Mouse (Mus musculus) CH12.LX (cell line): ENCODE results near the gene Rfxap. TPM values are rescaled to one million over a fixed set of nuclear protein-coding genes. Genes with fewer than 3 reads are reported as not detected.

Experiments used
- DNase-seq: peaks from one replicate; pipeline ENCODE4 v3.0.0-alpha.2; 2013; ENCODE audit errors: extremely low read depth
- H3K27ac ChIP-seq: 2 replicates; pipeline ENCODE4 v1.5.1; 2012; ENCODE audit warnings: low read depth, mild to moderate bottlenecking, control low read depth, moderate library complexity; ENCODE audit not compliant: insufficient read depth
- H3K27me3 ChIP-seq: replicated peaks from 2 replicates; pipeline ENCODE3; 2012; ENCODE audit warnings: inconsistent platforms
- H3K36me3 ChIP-seq, 2 experiments: replicated peaks in 1 of 2; 2 replicates each; pipeline versions ENCODE3 to v1.6.1; 2012; ENCODE audit warnings: inconsistent platforms in 1 of 2, low read length in 1 of 2, mild to moderate bottlenecking in 1 of 2, mixed read lengths in 1 of 2, moderate library complexity in 1 of 2; ENCODE audit not compliant: control insufficient read depth in 1 of 2, insufficient read depth in 1 of 2
- H3K4me1 ChIP-seq, 2 experiments: 2 replicates each; pipeline ENCODE4 v1.6.1; 2012; ENCODE audit warnings: inconsistent platforms in 1 of 2, moderate library complexity in 1 of 2; ENCODE audit not compliant: insufficient read depth in 2 of 2, control insufficient read depth in 1 of 2
- H3K4me2 ChIP-seq: 2 replicates; pipeline ENCODE4 v1.6.1; 2012; ENCODE audit warnings: low read depth, mild to moderate bottlenecking, control low read depth; ENCODE audit not compliant: poor library complexity, insufficient read depth, severe bottlenecking
- H3K4me3 ChIP-seq, 3 experiments: fragments of 150-350 bp in 1 of 3; sonication (generic) in 1 of 3; replicated peaks in 1 of 3; 2 replicates each; pipeline versions ENCODE3 to v1.5.1; 2011 to 2012; ENCODE audit warnings: low read depth in 2 of 3, low read length in 2 of 3, mild to moderate bottlenecking in 2 of 3, moderate library complexity in 2 of 3, control low read depth in 1 of 3, improper control_type of control experiment in 1 of 3, inconsistent platforms in 1 of 3, mixed read lengths in 1 of 3; ENCODE audit not compliant: poor library complexity in 1 of 3
- H3K79me2 ChIP-seq: replicated peaks from 2 replicates; pipeline ENCODE4 v1.6.1; 2012; ENCODE audit warnings: mild to moderate bottlenecking, moderate library complexity; ENCODE audit not compliant: control insufficient read depth, poor library complexity, insufficient read depth, severe bottlenecking; ENCODE audit errors: extremely low read depth
- H3K9ac ChIP-seq: 2 replicates; pipeline ENCODE4 v1.6.1; 2012; ENCODE audit warnings: low read depth, mild to moderate bottlenecking, control low read depth, moderate library complexity; ENCODE audit not compliant: insufficient read depth
- H3K9me3 ChIP-seq: replicated peaks from 2 replicates; pipeline ENCODE3; 2012; ENCODE audit warnings: low read length, inconsistent platforms, mixed read lengths
- BHLHE40 ChIP-seq: IDR thresholded peaks from 2 replicates; pipeline ENCODE4 v1.6.1; 2011; ENCODE audit warnings: mild to moderate bottlenecking, low read depth, low read length, improper control_type of control experiment
- E2F4 ChIP-seq: IDR thresholded peaks from 2 replicates; pipeline ENCODE4 v1.6.1; 2011; ENCODE audit warnings: low read depth, low read length, improper control_type of control experiment; ENCODE audit not compliant: insufficient replicate concordance
- ELF1 ChIP-seq: IDR thresholded peaks from 2 replicates; pipeline ENCODE4 v1.6.1; 2014; ENCODE audit warnings: low read depth, mild to moderate bottlenecking, inconsistent platforms, low read length, improper control_type of control experiment
- EP300 ChIP-seq: IDR thresholded peaks from 2 replicates; pipeline ENCODE4 v1.6.1; 2011; ENCODE audit warnings: low read length, improper control_type of control experiment
- ETS1 ChIP-seq: conservative IDR thresholded peaks from 2 replicates; pipeline ENCODE4 v1.6.1; 2012; ENCODE audit warnings: low read depth, mild to moderate bottlenecking, inconsistent platforms, low read length, improper control_type of control experiment, moderate library complexity
- GABPA ChIP-seq: IDR thresholded peaks from 2 replicates; pipeline ENCODE4 v1.6.1; 2012; ENCODE audit warnings: low read depth, low read length, improper control_type of control experiment, inconsistent platforms; ENCODE audit not compliant: insufficient replicate concordance
- IRF4 ChIP-seq: IDR thresholded peaks from 2 replicates; pipeline ENCODE4 v1.6.1; 2014; ENCODE audit warnings: low read depth, mild to moderate bottlenecking, inconsistent platforms, low read length, improper control_type of control experiment
- JUND ChIP-seq: conservative IDR thresholded peaks from 2 replicates; pipeline ENCODE4 v1.6.1; 2011; ENCODE audit warnings: low read depth, low read length, improper control_type of control experiment
- KAT2A ChIP-seq: IDR thresholded peaks from 2 replicates; pipeline ENCODE4 v1.6.1; 2012; ENCODE audit warnings: low read length, improper control_type of control experiment, inconsistent platforms; ENCODE audit not compliant: insufficient replicate concordance
- MAFK ChIP-seq: IDR thresholded peaks from 2 replicates; pipeline ENCODE4 v1.6.1; 2011; ENCODE audit warnings: low read length, improper control_type of control experiment; ENCODE audit not compliant: insufficient replicate concordance
- MEF2A ChIP-seq: IDR thresholded peaks from 2 replicates; pipeline ENCODE4 v1.6.1; 2014; ENCODE audit warnings: low read depth, mild to moderate bottlenecking, inconsistent platforms, low read length, improper control_type of control experiment, borderline replicate concordance
- MXI1 ChIP-seq: IDR thresholded peaks from 2 replicates; pipeline ENCODE4 v1.6.1; 2011; ENCODE audit warnings: mild to moderate bottlenecking, low read depth, low read length, improper control_type of control experiment
- MYC ChIP-seq: IDR thresholded peaks from 2 replicates; pipeline ENCODE4 v1.6.1; 2011; ENCODE audit warnings: low read depth, mild to moderate bottlenecking, improper control_type of control experiment, low read length
- NELFE ChIP-seq: IDR thresholded peaks from 2 replicates; pipeline ENCODE4 v1.6.1; 2011; ENCODE audit warnings: low read depth, low read length, improper control_type of control experiment
- PAX5 ChIP-seq: IDR thresholded peaks from 2 replicates; pipeline ENCODE4 v1.6.1; 2012; ENCODE audit warnings: low read length, inconsistent platforms, mixed read lengths
- POLR2A ChIP-seq: IDR thresholded peaks from 2 replicates; pipeline ENCODE4 v1.6.1; 2011; ENCODE audit warnings: low read depth, mild to moderate bottlenecking, improper control_type of control experiment, low read length
- POLR2AphosphoS2 ChIP-seq: IDR thresholded peaks from 2 replicates; pipeline ENCODE4 v1.6.1; 2011; ENCODE audit warnings: low read depth, low read length, improper control_type of control experiment
- RAD21 ChIP-seq: IDR thresholded peaks from 2 replicates; pipeline ENCODE4 v1.6.1; 2011; ENCODE audit warnings: low read depth, mild to moderate bottlenecking, low read length, improper control_type of control experiment, moderate library complexity
- RCOR1 ChIP-seq: conservative IDR thresholded peaks from 2 replicates; pipeline ENCODE4 v1.6.1; 2012; ENCODE audit warnings: low read depth, mild to moderate bottlenecking, inconsistent platforms, low read length, improper control_type of control experiment
- SIN3A ChIP-seq: IDR thresholded peaks from 2 replicates; pipeline ENCODE4 v1.6.1; 2012; ENCODE audit warnings: low read length, improper control_type of control experiment, inconsistent platforms
- TBP ChIP-seq: conservative IDR thresholded peaks from 2 replicates; pipeline ENCODE4 v1.6.1; 2011; ENCODE audit warnings: low read depth, low read length, improper control_type of control experiment
- TCF12 ChIP-seq: IDR thresholded peaks from 2 replicates; pipeline ENCODE4 v1.6.1; 2014; ENCODE audit warnings: low read depth, mild to moderate bottlenecking, inconsistent platforms, low read length, improper control_type of control experiment
- UBTF ChIP-seq: IDR thresholded peaks from 2 replicates; pipeline ENCODE4 v1.6.1; 2012; ENCODE audit warnings: low read depth, mild to moderate bottlenecking, inconsistent platforms, low read length, improper control_type of control experiment, moderate library complexity
- USF2 ChIP-seq: conservative IDR thresholded peaks from 2 replicates; pipeline ENCODE4 v1.6.1; 2011; ENCODE audit warnings: low read depth, low read length, improper control_type of control experiment
- ZKSCAN1 ChIP-seq: IDR thresholded peaks from 2 replicates; pipeline ENCODE4 v1.6.1; 2012; ENCODE audit warnings: low read depth, inconsistent platforms, low read length, improper control_type of control experiment, borderline replicate concordance
- ZMIZ1 ChIP-seq: IDR thresholded peaks from 2 replicates; pipeline ENCODE4 v1.6.1; 2012; ENCODE audit warnings: low read depth, mild to moderate bottlenecking, inconsistent platforms, low read length, improper control_type of control experiment
- dilution Hi-C: fragments of 300-500 bp; cut with MboI; formaldehyde crosslinking; loops from 2 replicates; pipeline ENCODE4 v1.14.3; 2020; ENCODE audit warnings: low sequenced_read_pairs; ENCODE audit not compliant: extremely low pct_unique_long_range_greater_than_20kb, extremely low pct_ligation_motif_present
- in situ Hi-C: fragments of 300-500 bp; cut with MboI; formaldehyde crosslinking; loops from 3 replicates; pipeline ENCODE4 v1.14.3; 2019; ENCODE audit warnings: low sequenced_read_pairs, low pct_ligation_motif_present, low pct_unique_long_range_greater_than_20kb, mixed read lengths
- polyA plus RNA-seq: library from polyadenylated mRNA; unstranded; fragments of >175 nt; gene quantifications from 2 replicates; pipeline ENCODE4 v1.2.1, GENCODE M21; 2012; ENCODE audit warnings: low read depth; ENCODE audit not compliant: insufficient read length
- total RNA-seq, 2 experiments: library from RNA; depleted of rRNA; stranded (reverse); fragments of 300-350 nt in 1 of 2; fragments of >200 nt in 1 of 2; gene quantifications; 2 replicates each; pipeline ENCODE4 v1.2.3; 2012 to 2014

The Rfxap gene
- total and polyA plus RNA-seq, 3 experiments = 25.8 to 38.8 (median 27.9) TPM

DNA sequence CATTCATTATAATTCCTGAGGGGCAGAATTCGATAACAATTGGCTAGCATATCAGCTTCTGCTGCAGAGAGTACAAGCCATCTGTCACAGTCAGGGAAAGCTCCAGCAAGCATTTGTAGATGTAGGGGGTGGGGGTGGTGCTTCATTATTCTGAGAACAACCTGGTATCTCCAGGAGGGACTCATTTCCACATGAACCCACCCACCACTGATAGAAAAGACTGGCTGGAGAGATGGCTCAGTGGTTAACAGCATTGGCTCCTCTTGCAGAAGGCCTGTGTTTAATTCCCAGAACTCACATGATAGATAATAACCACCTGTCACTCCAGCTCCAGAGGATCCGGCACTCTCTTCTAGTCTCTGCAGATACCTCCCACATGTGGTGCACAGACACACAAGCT, 27.8 kb upstream of the Rfxap start:
- Histone ChIP-seq H3K36me3 (no peaks in the 10 kb centered on the region), H3K9ac (no peak overlapping the region)
- TF ChIP-seq POLR2A = no peak
- TF ChIP-seq MXI1 = no peak
- TF ChIP-seq UBTF = no peak
- no peak for TF ChIP-seq MAFK
- TF ChIP-seq POLR2AphosphoS2 = no peak
- no peak for TF ChIP-seq TCF12
- no peak for TF ChIP-seq ELF1
- no peak for TF ChIP-seq IRF4
- TF ChIP-seq RCOR1 = no peak
- no peak for TF ChIP-seq ZKSCAN1
- TF ChIP-seq MYC = no peak
- TF ChIP-seq ZMIZ1 = no peak
- no peak for TF ChIP-seq SIN3A
- no peak for TF ChIP-seq TBP
- TF ChIP-seq EP300 = no peak
- TF ChIP-seq E2F4 = no peak
- TF ChIP-seq, all 38 proteins: peak for 0
- dilution Hi-C loops = no loop called here
- DNase-seq = no peak
- peaks cover 0 to 6% of the 10 kb centered on the region in 2 experiments; a peak in 2 of 4 replicates for H3K4me1 ChIP-seq
- H3K79me2 ChIP-seq = no peaks in the 10 kb centered on the region
- no peaks in the 10 kb centered on the region for H3K27me3 ChIP-seq
- in situ Hi-C loops = no loop called here
- H3K27ac ChIP-seq = no peak overlapping the region
- H3K9me3 ChIP-seq = no peaks in the 10 kb centered on the region
- no peak overlapping the region for H3K4me2 ChIP-seq
- H3K4me3 ChIP-seq = no peak overlapping the region

DNA sequence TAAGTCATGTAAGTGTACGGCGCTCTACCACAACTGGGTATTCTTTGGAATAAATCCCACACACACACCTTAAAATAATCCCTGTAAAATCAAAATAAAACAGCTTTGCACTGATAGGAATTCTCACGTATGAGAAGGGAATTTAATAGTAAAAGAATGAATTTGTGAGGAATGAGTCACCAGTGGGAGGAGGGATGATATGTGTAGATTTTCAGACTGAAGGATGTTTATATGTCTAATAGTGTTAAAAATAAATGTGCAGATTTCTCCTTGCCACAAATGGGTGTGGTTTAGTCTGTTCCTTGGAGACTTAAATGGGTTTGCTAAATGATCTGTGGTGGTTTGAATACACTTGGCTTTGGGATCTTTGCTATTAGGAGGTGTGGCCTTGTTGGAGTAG, 24.9 kb upstream of the Rfxap start:
- H3K36me3 ChIP-seq = no peaks in the 10 kb centered on the region
- in situ Hi-C loops = no loop called here
- dilution Hi-C loops = no loop called here

More for the DNA sequence above, 24.9 kb upstream of the Rfxap start:
- no peak for TF ChIP-seq ZMIZ1
- no peak for TF ChIP-seq ELF1
- TF ChIP-seq NELFE = no peak
- TF ChIP-seq ETS1 = no peak
- no peak for TF ChIP-seq KAT2A
- TF ChIP-seq MAFK = no peak
- no peak for TF ChIP-seq GABPA
- no peak for TF ChIP-seq MEF2A
- no peak for TF ChIP-seq POLR2A
- no peak for TF ChIP-seq RAD21
- TF ChIP-seq MXI1 = no peak
- no peak for TF ChIP-seq USF2
- no peak for TF ChIP-seq TCF12
- no peak for TF ChIP-seq BHLHE40
- no peak for TF ChIP-seq JUND
- no peak for TF ChIP-seq TBP
- no peak for TF ChIP-seq PAX5
- TF ChIP-seq SIN3A = no peak
- TF ChIP-seq IRF4 = no peak
- H3K9ac ChIP-seq = no peak overlapping the region
- no peak overlapping the region for H3K4me2 ChIP-seq
- no peak for DNase-seq
- H3K4me3 ChIP-seq = no peak overlapping the region
- no peaks in the 10 kb centered on the region for H3K9me3 ChIP-seq
- no peaks in the 10 kb centered on the region for H3K4me1 ChIP-seq
- no peak overlapping the region for H3K27ac ChIP-seq
- H3K79me2 ChIP-seq = no peaks in the 10 kb centered on the region
- H3K27me3 ChIP-seq = no peaks in the 10 kb centered on the region
